Mouse (Mus musculus): ENCODE data around the gene Bcas1.

Gene Bcas1

GRCm38 (mm10) chr2:170347131-170347765 is 80.4 kb downstream of the Bcas1 start:
- DNase-seq (ENCODE audit: low spot score in 2 of 2) = peak; percentile 66 to 75

- DNase-seq (ENCODE audit: low spot score in 2 of 2) = no peak
Measured at GRCm38 (mm10) chr2:170345410-170345793, 82.2 kb downstream of the Bcas1 start.

GRCm38 (mm10) chr2:170344502-170345409 is 82.9 kb downstream of the Bcas1 start:
- DNase-seq (ENCODE audit: low spot score in 2 of 2) = no peak

- DNase-seq (ENCODE audit: low spot score in 2 of 2) = no peak
Measured at GRCm38 (mm10) chr2:170343819-170344317, 83.8 kb downstream of the Bcas1 start.

- DNase-seq (ENCODE audit: low spot score in 2 of 2) = peak; percentile 40 to 52
Measured at GRCm38 (mm10) chr2:170343133-170343818, 84.4 kb downstream of the Bcas1 start.

GRCm38 (mm10) chr2:170342312-170342830 is 85.3 kb downstream of the Bcas1 start:
- DNase-seq (ENCODE audit: low spot score in 2 of 2) = no peak

- DNase-seq (ENCODE audit: low spot score in 2 of 2) = no peak
Measured at GRCm38 (mm10) chr2:170341179-170341578, 86.5 kb downstream of the Bcas1 start.

GRCm38 (mm10) chr2:170336266-170336760 is 91.3 kb downstream of the Bcas1 start:
- DNase-seq (ENCODE audit: low spot score in 2 of 2) = no peak

- DNase-seq (ENCODE audit: low spot score in 2 of 2) = no peak
Measured at GRCm38 (mm10) chr2:170335168-170335567, 92.5 kb downstream of the Bcas1 start.

GRCm38 (mm10) chr2:170331870-170332269 is 95.8 kb downstream of the Bcas1 start:
- DNase-seq (ENCODE audit: low spot score in 2 of 2) = no peak

- DNase-seq (ENCODE audit: low spot score in 2 of 2) = no peak
Measured at GRCm38 (mm10) chr2:170330466-170330865, 97.2 kb downstream of the Bcas1 start.

GRCm38 (mm10) chr2:170329921-170330320 is 97.7 kb downstream of the Bcas1 start:
- no peak for DNase-seq (ENCODE audit: low spot score in 2 of 2)

- peak; percentile 26 to 35 for DNase-seq (ENCODE audit: low spot score in 2 of 2)
Measured at GRCm38 (mm10) chr2:170323925-170324347, 103.7 kb downstream of the Bcas1 start.

- no peak for DNase-seq (ENCODE audit: low spot score in 2 of 2)
Measured at GRCm38 (mm10) chr2:170322013-170322414, 105.6 kb downstream of the Bcas1 start.

- no peak for DNase-seq (ENCODE audit: low spot score in 2 of 2)
Measured at GRCm38 (mm10) chr2:170321579-170321978, 106.1 kb downstream of the Bcas1 start.

GRCm38 (mm10) chr2:170319533-170320463 is 107.8 kb downstream of the Bcas1 start:
- DNase-seq (ENCODE audit: low spot score in 2 of 2) = no peak

- DNase-seq (ENCODE audit: low spot score in 2 of 2) = peak; percentile 84 to 85
Measured at GRCm38 (mm10) chr2:170318713-170319532, 108.7 kb downstream of the Bcas1 start.

- no peak for DNase-seq (ENCODE audit: low spot score in 2 of 2)
Measured at GRCm38 (mm10) chr2:170316774-170317173, 110.9 kb downstream of the Bcas1 start.

GRCm38 (mm10) chr2:170316344-170316743 is 111.3 kb downstream of the Bcas1 start:
- no peak for DNase-seq (ENCODE audit: low spot score in 2 of 2)

- no peak for DNase-seq (ENCODE audit: low spot score in 2 of 2)
Measured at GRCm38 (mm10) chr2:170310988-170311359, 116.7 kb downstream of the Bcas1 start.

Data from right cerebral cortex, adult 2 months (tissue).